Mouse (Mus musculus) lung, adult 2 months (tissue): ENCODE measurements at regions not wholly inside any gene's neighbourhood (a gene's known extent, or its start where the extent isn't known, plus 50 kb on each side); places are given as distances from the start of the nearest gene placed in this dataset.

Experiments
- DNase-seq: peaks from one replicate; pipeline ENCODE4 v3.0.0; 2022
- H3K4me1 ChIP-seq: fragments of 200-500 bp; 2 replicates; pipeline ENCODE4 v1.6.1; 2011; ENCODE audit warnings: low read length; ENCODE audit not compliant: control insufficient read depth, insufficient read depth
- H3K4me3 ChIP-seq: fragments of 200-500 bp; replicated peaks from 2 replicates; pipeline ENCODE3; 2011; ENCODE audit warnings: low read depth, mild to moderate bottlenecking, control low read depth, low read length; ENCODE audit errors: extremely low read depth
- CTCF ChIP-seq: fragments of 200-500 bp; IDR thresholded peaks from 2 replicates; pipeline ENCODE4 v1.5.1; 2011; ENCODE audit warnings: mild to moderate bottlenecking, low read length, control low read depth; ENCODE audit not compliant: insufficient read depth
- POLR2A ChIP-seq: fragments of 200-500 bp; IDR thresholded peaks from 2 replicates; pipeline ENCODE4 v1.6.1; 2011; ENCODE audit warnings: low read depth, mild to moderate bottlenecking, control low read depth, low read length, borderline replicate concordance; ENCODE audit errors: extremely low read depth
- WGBS: fragments of 180-500 bp; shearing (Covaris S2); methylation state at CpG from one replicate; pipeline ENCODE4 v1.1.7; 2018; 5-methylcytosine and 5-hydroxymethylcytosine counted together

DNA sequence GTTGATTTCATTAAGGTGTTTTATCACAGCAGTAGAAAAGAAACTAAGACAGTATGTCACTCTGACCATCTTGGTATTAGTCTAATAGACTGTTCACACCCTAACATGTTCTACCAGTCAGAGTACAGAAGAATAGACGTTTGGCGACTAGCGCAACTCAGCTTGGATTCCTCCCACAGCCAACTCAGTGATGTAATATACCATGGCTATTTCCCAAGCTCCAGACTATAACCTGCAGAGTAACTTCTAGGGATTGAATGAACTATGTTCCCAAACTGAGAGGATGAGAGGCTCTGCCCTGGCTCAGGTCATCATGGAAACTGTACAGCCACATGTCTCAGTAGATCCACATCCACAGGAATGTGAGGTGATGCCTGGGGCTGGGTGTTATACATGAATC, 128.6 kb upstream of the Plcz1 start:
- Histone ChIP-seq H3K4me3 (no peak overlapping the region), H3K4me1 (no peaks in the 10 kb centered on the region)
- 87% methylated on average over 3 of the region's 3 CpGs for WGBS
- no peak for TF ChIP-seq CTCF
- DNase-seq, result no peak

GRCm38 (mm10) chr6:140167182-140167581, 125.9 kb upstream of the Plcz1 start:
- H3K4me3 ChIP-seq, result no peak overlapping the region
- no peaks in the 10 kb centered on the region for H3K4me1 ChIP-seq
- no peak for DNase-seq
- TF ChIP-seq POLR2A, result no peak
- no peak for TF ChIP-seq CTCF
- WGBS, result 72% methylated on average over 4 of the region's 4 CpGs

DNA sequence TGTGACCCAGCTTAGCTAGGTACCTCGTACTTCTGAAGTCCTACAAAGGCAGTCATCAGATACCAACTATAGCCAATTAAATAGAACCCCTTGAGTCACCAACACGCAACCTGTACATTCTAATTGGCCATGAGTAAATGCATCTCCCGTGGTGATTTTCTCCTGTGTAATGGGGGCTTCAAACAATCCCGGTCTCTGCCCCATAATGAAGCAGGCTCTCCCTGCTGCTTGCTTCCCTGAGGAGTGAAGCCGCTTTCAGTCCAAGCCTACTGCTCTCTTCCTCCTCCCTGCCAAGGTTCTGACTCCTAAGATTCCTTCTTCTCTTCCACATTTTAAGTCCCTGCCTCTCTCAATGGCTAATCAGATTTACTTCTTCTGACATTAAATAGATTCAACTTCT, 121.5 kb upstream of the Plcz1 start:
- TF ChIP-seq CTCF (no peak), POLR2A (no peak)
- WGBS, result 89% methylated on average over 5 of the region's 5 CpGs

DNA sequence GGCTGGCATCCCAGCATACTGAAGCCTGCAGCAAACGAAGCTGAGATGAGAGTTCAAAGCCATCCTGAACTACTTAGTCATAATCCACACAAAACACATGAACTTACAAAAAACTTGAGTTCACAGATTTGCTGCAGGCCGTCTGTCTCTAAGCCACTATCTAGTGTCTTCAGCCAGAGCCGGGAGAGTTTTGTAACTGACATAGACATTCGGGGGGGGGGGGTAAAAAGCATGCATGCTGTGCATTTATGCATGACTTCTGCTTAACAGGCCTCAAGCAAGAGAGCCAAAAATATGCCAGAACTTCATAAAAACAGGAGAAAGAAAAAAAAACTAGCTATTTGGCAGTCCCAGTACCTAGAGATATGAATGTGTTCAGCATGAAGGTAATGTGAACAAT, 120.2 kb upstream of the Plcz1 start:
- H3K4me3 ChIP-seq, result no peak overlapping the region
- no peaks in the 10 kb centered on the region for H3K4me1 ChIP-seq
- TF ChIP-seq CTCF, result no peak
- no peak for TF ChIP-seq POLR2A
- DNase-seq, result no peak
- WGBS, result 69% methylated on average over 4 of the region's 4 CpGs

More for the DNA sequence above, 121.5 kb upstream of the Plcz1 start:
- no peak for DNase-seq
- no peaks in the 10 kb centered on the region for H3K4me1 ChIP-seq
- no peak overlapping the region for H3K4me3 ChIP-seq

DNA sequence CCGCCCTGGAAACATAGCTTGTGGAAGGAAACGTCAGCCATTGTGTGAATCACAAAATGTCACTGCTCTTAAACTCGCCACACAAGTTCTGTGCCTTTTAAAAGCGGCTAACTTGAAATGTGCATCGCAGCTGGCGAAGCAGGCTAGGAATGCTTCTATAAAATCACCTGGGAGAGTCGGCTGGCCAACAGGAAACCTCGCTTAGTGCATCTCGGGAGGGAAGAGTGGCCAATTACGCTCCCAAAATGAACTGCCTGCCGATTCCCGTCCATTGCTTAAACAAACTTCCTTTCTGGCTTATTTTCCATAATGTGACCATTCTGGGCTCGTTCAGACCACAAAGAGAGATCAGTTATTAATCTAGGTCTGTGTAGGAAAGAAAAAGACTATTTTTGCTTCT, 119.7 kb upstream of the Plcz1 start:
- Histone ChIP-seq H3K4me1 (no peaks in the 10 kb centered on the region), H3K4me3 (no peak overlapping the region)
- 63% methylated on average over 13 of the region's 13 CpGs for WGBS
- DNase-seq, result no peak
- TF ChIP-seq POLR2A (no peak), CTCF (no peak)

GRCm38 (mm10) chr6:140158986-140159385, 117.7 kb upstream of the Plcz1 start:
- WGBS, result 68% methylated on average over 13 of the region's 13 CpGs
- DNase-seq, result no peak
- Histone ChIP-seq H3K4me1 (no peaks in the 10 kb centered on the region), H3K4me3 (no peak overlapping the region)
- TF ChIP-seq POLR2A, result no peak
- TF ChIP-seq CTCF, result no peak

- H3K4me1 ChIP-seq, result no peaks in the 10 kb centered on the region
- DNase-seq, result no peak
- no peak overlapping the region for H3K4me3 ChIP-seq
- 82% methylated on average over 6 of the region's 6 CpGs for WGBS
- TF ChIP-seq CTCF (no peak), POLR2A (no peak)
These were observed 116.1 kb upstream of the Plcz1 start for GRCm38 (mm10) chr6:140157375-140157774.

GRCm38 (mm10) chr6:140152418-140153176, 111.3 kb upstream of the Plcz1 start:
- WGBS, result 75% methylated on average over 10 of the region's 10 CpGs

DNA sequence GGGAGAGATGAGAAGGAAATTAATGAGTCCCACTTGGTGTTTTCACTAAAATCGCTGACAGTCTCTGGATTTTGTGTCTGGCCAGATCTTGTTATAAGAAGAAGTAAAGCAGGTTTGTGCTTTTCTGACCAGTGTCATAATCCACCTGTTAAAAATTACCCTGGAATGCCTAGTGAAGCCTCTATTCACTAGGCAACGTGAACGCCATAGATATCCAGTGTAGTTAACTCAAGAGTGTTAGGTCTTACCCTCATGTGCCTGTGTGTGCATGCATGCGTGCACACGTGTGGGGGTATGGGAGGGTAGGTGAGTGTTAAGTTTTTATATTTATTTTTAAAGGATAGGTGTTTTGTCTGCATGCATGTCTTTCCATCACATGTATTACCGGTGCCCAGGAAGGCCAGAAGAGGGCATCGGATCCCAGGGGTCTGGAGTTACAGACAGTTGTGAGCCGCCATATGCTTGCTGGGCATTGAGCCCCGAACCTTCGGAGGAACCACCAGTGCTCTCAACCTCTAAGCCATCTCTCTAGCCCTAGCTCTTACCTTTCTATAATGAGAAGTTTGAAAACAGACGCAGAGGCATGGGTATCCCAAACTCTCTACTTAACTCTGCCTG, 107.5 kb upstream of the Plcz1 start:
- DNase-seq, result no peak
- Histone ChIP-seq H3K4me1 (no peaks in the 10 kb centered on the region), H3K4me3 (no peak overlapping the region)
- TF ChIP-seq POLR2A, result no peak
- 89% methylated on average over 11 of the region's 11 CpGs for WGBS

More at GRCm38 (mm10) chr6:140152418-140153176, 111.3 kb upstream of the Plcz1 start:
- TF ChIP-seq POLR2A, result no peak
- no peak for TF ChIP-seq CTCF
- no peak overlapping the region for H3K4me3 ChIP-seq
- no peak for DNase-seq
- H3K4me1 ChIP-seq, result no peaks in the 10 kb centered on the region

DNA sequence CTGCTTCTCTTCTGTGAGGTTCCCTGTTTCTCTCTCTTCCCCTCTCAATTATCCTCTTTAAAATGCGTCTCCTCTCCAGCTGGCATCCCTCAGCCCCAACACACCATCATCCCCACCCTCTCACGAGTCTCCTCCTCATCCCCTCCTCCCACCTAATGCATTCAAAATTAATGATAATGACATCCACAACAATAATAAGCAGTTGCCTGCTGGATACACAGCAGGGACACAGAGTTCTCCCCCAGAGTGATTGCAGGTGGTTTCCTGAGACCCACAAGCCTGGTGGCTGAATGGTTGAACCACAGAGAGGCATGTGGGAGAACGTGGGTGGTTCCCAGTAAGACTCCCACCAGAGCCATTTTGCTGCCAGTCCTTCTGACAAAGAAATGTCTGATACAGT, 106.9 kb upstream of the Plcz1 start:
- WGBS, result 53% methylated on average over 3 of the region's 3 CpGs
- no peak for TF ChIP-seq CTCF
- Histone ChIP-seq H3K4me3 (no peak overlapping the region), H3K4me1 (no peaks in the 10 kb centered on the region)
- no peak for DNase-seq

- 38% methylated on average over 6 of the region's 6 CpGs for WGBS
- TF ChIP-seq CTCF (no peak), POLR2A (no peak)
- Histone ChIP-seq H3K4me3 (no peak overlapping the region), H3K4me1 (no peaks in the 10 kb centered on the region)
- no peak for DNase-seq
These were observed 106.5 kb upstream of the Plcz1 start for GRCm38 (mm10) chr6:140147711-140148110.
